Mouse (Mus musculus): Measurements from ENCODE around the gene Ccm2.

The Ccm2 gene

GRCm38 (mm10) chr11:6530746-6531145 lies 15.9 kb upstream of the Ccm2 start:
- DNase-seq = no peak

- no peak for DNase-seq
Observed at GRCm38 (mm10) chr11:6544683-6545082, 2.0 kb upstream of the Ccm2 start.

- no peak for DNase-seq
Observed at GRCm38 (mm10) chr11:6545186-6545856, 1.4 kb upstream of the Ccm2 start.

GRCm38 (mm10) chr11:6545857-6546192 lies 862 bp upstream of the Ccm2 start:
- DNase-seq = no peak

- peak; percentile 72 for DNase-seq
Observed at GRCm38 (mm10) chr11:6547037-6547680, 472 bp downstream of the Ccm2 start.

- DNase-seq = no peak
Observed at GRCm38 (mm10) chr11:6547696-6548325, 1.1 kb downstream of the Ccm2 start.

GRCm38 (mm10) chr11:6549770-6550169 lies 3.1 kb downstream of the Ccm2 start:
- no peak for DNase-seq

- no peak for DNase-seq
Observed at GRCm38 (mm10) chr11:6550201-6550600, 3.5 kb downstream of the Ccm2 start.

GRCm38 (mm10) chr11:6558234-6558633 lies 11.5 kb downstream of the Ccm2 start:
- DNase-seq = no peak

- no peak for DNase-seq
Observed at GRCm38 (mm10) chr11:6559996-6560395, 13.3 kb downstream of the Ccm2 start.

- DNase-seq = no peak
Observed at GRCm38 (mm10) chr11:6560655-6561360, 14.1 kb downstream of the Ccm2 start.

GRCm38 (mm10) chr11:6561474-6561873 lies 14.8 kb downstream of the Ccm2 start:
- DNase-seq = no peak

GRCm38 (mm10) chr11:6562359-6562758 lies 15.7 kb downstream of the Ccm2 start:
- no peak for DNase-seq

- DNase-seq = no peak
Observed at GRCm38 (mm10) chr11:6563201-6563600, 16.5 kb downstream of the Ccm2 start.

GRCm38 (mm10) chr11:6566496-6566895 lies 19.8 kb downstream of the Ccm2 start:
- DNase-seq = no peak

- DNase-seq = no peak
Observed at GRCm38 (mm10) chr11:6567951-6568350, 21.3 kb downstream of the Ccm2 start.

- no peak for DNase-seq
Observed at GRCm38 (mm10) chr11:6568584-6569409, 22.1 kb downstream of the Ccm2 start.

- DNase-seq = no peak
Observed at GRCm38 (mm10) chr11:6569410-6569777, 22.7 kb downstream of the Ccm2 start.

GRCm38 (mm10) chr11:6576151-6576550 lies 29.5 kb downstream of the Ccm2 start:
- DNase-seq = no peak

GRCm38 (mm10) chr11:6579361-6579760 lies 32.7 kb downstream of the Ccm2 start:
- DNase-seq = no peak

- DNase-seq = no peak
Observed at GRCm38 (mm10) chr11:6580065-6580750, 33.5 kb downstream of the Ccm2 start.

GRCm38 (mm10) chr11:6581560-6581959 lies 34.9 kb downstream of the Ccm2 start:
- no peak for DNase-seq
